Mouse (Mus musculus) left cerebral cortex, postnatal 14 days (tissue): Measurements from ENCODE around the gene Olfr1420. TPM values are rescaled to one million over a fixed set of nuclear protein-coding genes. Genes with fewer than 3 reads are reported as not detected.
"Not testable (repeated sequence)": the region's sequence is repeated elsewhere in the genome, so short reads cannot be mapped to it uniquely, and the experiment has no call there.

ENCODE experiments used
- DNase-seq, 2 experiments: peaks; one replicate each; pipeline ENCODE4 v3.0.0; 2021 to 2022; ENCODE audit warnings: low spot score in 2 of 2, mixed read lengths in 1 of 2
- intact Hi-C: fragments of 180-260 bp; cut with DNase I; formaldehyde crosslinking; loops from one replicate; pipeline ENCODE4 v1.15.1; 2025
- long read RNA-seq, 2 experiments: library from polyadenylated mRNA; stranded (forward); transcript quantifications; one replicate each; pipeline ENCODE4 v2.0.0; 2021
- total RNA-seq, 2 experiments: library from RNA; stranded (reverse); gene quantifications; 2 replicates each; pipeline ENCODE4 v1.2.3; 2021

The Olfr1420 gene
- total RNA-seq = not detected
- long read RNA-seq, experiment 1 = 0 reads
- long read RNA-seq, experiment 2 = 0 reads

- DNase-seq = no peak
- intact Hi-C loops = no loop called here
Observed at GRCm38 (mm10) chr19:11886265-11886664, at the start of gene Olfr1420. Gene Olfr1420, plus strand, starts transcription at chr19:11886565.

GRCm38 (mm10) chr19:11839119-11839518 lies 47.2 kb upstream of the Olfr1420 start, which contains the start of gene Olfr1417:
Gene Olfr1417, minus strand, starts transcription at chr19:11839219.
- intact Hi-C loops = no loop called here

GRCm38 (mm10) chr19:11846333-11846732 lies 40.0 kb upstream of the Olfr1420 start:
- intact Hi-C loops = no loop called here
- peak in 1 of 2 experiments; percentile 2 for DNase-seq

More at GRCm38 (mm10) chr19:11839119-11839518, 47.2 kb upstream of the Olfr1420 start, which contains the start of gene Olfr1417:
- DNase-seq = no peak

GRCm38 (mm10) chr19:11852652-11853051 lies 33.7 kb upstream of the Olfr1420 start:
- no peak for DNase-seq
- intact Hi-C loops = no loop called here

GRCm38 (mm10) chr19:11854821-11855220 lies 31.5 kb upstream of the Olfr1420 start:
- no peak for DNase-seq
- intact Hi-C loops = no loop called here

GRCm38 (mm10) chr19:11856506-11856905 lies 29.9 kb upstream of the Olfr1420 start:
- no peak for DNase-seq
- intact Hi-C loops = no loop called here

- intact Hi-C loops = no loop called here
- DNase-seq = no peak
Observed at GRCm38 (mm10) chr19:11860966-11861365, 25.4 kb upstream of the Olfr1420 start, which contains the start of gene Olfr1418. Gene Olfr1418, minus strand, starts transcription at chr19:11861066.

GRCm38 (mm10) chr19:11867837-11868236 lies 18.5 kb upstream of the Olfr1420 start:
- DNase-seq = no peak
- intact Hi-C loops = no loop called here

- intact Hi-C loops = no loop called here
- no peak for DNase-seq
Observed at GRCm38 (mm10) chr19:11875006-11875405, 11.4 kb upstream of the Olfr1420 start, which contains the start of gene Olfr1419. Gene Olfr1419, minus strand, starts transcription at chr19:11875106.

GRCm38 (mm10) chr19:11878404-11878803 lies 8.0 kb upstream of the Olfr1420 start:
- DNase-seq, intact Hi-C loops: not testable (repeated sequence)

- intact Hi-C loops = loop anchor here (5.0 kb wide), 1 partner anchor 134 kb away; no protein-coding TSS in a partner anchor
- no peak for DNase-seq
Observed at GRCm38 (mm10) chr19:11911021-11911420, 24.7 kb downstream of the Olfr1420 start.

GRCm38 (mm10) chr19:11911603-11912002 lies 25.2 kb downstream of the Olfr1420 start:
- intact Hi-C loops = loop anchor here (2.0 to 5.0 kb wide), 2 partner anchors 93 to 134 kb away; partner anchors contain the start of gene Stx3
- DNase-seq = peak; percentile 12 to 21

GRCm38 (mm10) chr19:11912037-11912532 lies 25.7 kb downstream of the Olfr1420 start, which contains the start of gene Patl1:
Gene Patl1, plus strand, starts transcription at chr19:11912399.
- intact Hi-C loops = loop anchor here (2.0 to 5.0 kb wide), 2 partner anchors 93 to 135 kb away; partner anchors contain the start of gene Stx3
- DNase-seq = peak; percentile 99

- intact Hi-C loops = loop anchor here (2.0 to 5.0 kb wide), 2 partner anchors 94 to 135 kb away; partner anchors contain the start of gene Stx3
- peak; percentile 17 to 19 for DNase-seq
Observed at GRCm38 (mm10) chr19:11912533-11913121, 26.3 kb downstream of the Olfr1420 start.

GRCm38 (mm10) chr19:11915804-11916203 lies 29.4 kb downstream of the Olfr1420 start:
- intact Hi-C loops = no loop called here
- peak; percentile 7 to 70 for DNase-seq

GRCm38 (mm10) chr19:11922068-11922467 lies 35.7 kb downstream of the Olfr1420 start:
- intact Hi-C loops = no loop called here
- no peak for DNase-seq

GRCm38 (mm10) chr19:11922515-11922914 lies 36.1 kb downstream of the Olfr1420 start:
- intact Hi-C loops, DNase-seq: not testable (repeated sequence)

- no peak for DNase-seq
- intact Hi-C loops = no loop called here
Observed at GRCm38 (mm10) chr19:11926380-11926779, 40.0 kb downstream of the Olfr1420 start.

- intact Hi-C loops = no loop called here
- DNase-seq = no peak
Observed at GRCm38 (mm10) chr19:11928025-11928748, 41.8 kb downstream of the Olfr1420 start.

GRCm38 (mm10) chr19:11946460-11946859 lies 60.1 kb downstream of the Olfr1420 start:
- intact Hi-C loops, DNase-seq: not testable (repeated sequence)
